Mouse (Mus musculus) gastrocnemius, postnatal 25 days (tissue): Measurements from ENCODE around the gene Btf3. TPM values are rescaled to one million over a fixed set of nuclear protein-coding genes. Genes with fewer than 3 reads are reported as not detected.

Experiments used
- DNase-seq: peaks from one replicate; pipeline ENCODE4 v3.0.0; 2022
- total RNA-seq, 2 experiments: library from RNA; stranded (reverse); gene quantifications; 1 replicate in 1 of 2; 2 replicates in 1 of 2; pipeline ENCODE4 v1.2.3; 2021

Btf3 gene
- total RNA-seq, 2 experiments from 2014 or later, result 194 to 210 TPM

- no peak for DNase-seq
Measured at GRCm38 (mm10) chr13:98276253-98276652, 40.6 kb downstream of the Btf3 start.

GRCm38 (mm10) chr13:98275646-98276045, 41.2 kb downstream of the Btf3 start:
- no peak for DNase-seq

GRCm38 (mm10) chr13:98274023-98274422, 42.8 kb downstream of the Btf3 start:
- DNase-seq, result no peak

- DNase-seq, result no peak
Measured at GRCm38 (mm10) chr13:98264111-98264510, 52.7 kb downstream of the Btf3 start.

GRCm38 (mm10) chr13:98263458-98263987, 53.3 kb downstream of the Btf3 start:
- DNase-seq, result no peak

- DNase-seq, result peak; percentile 97
Measured at GRCm38 (mm10) chr13:98262636-98263457, 54.0 kb downstream of the Btf3 start, which contains the start of the genes Utp15 and Ankra2. Gene Utp15, minus strand, starts transcription at chr13:98263041. Gene Ankra2, plus strand, starts transcription at chr13:98263074.

Other genes starting within 250 kb of the Btf3 start
- gene Arhgef28, start 110.6 kb downstream of the Btf3 start, total RNA-seq, result 1 to 10 TPM; 2.3 to 3.6 TPM
- gene Utp15, start 54.0 kb downstream of the Btf3 start, total RNA-seq, result 1 to 10 TPM; 3.4 to 4.1 TPM
- gene Ankra2, start 53.9 kb downstream of the Btf3 start, total RNA-seq, result 10 to 100 TPM; 13.8 to 13.9 TPM
- gene Gm21976, start 37.1 kb downstream of the Btf3 start, total RNA-seq, result not detected
- gene Foxd1, start 37.2 kb upstream of the Btf3 start, total RNA-seq, result under 1 TPM in 1 of 2 experiments, not detected in 1; 0.08 TPM
- gene Gm10320, start 175.0 kb upstream of the Btf3 start, total RNA-seq, result not detected